Mouse (Mus musculus) NIH3T3 (cell line): ENCODE measurements around the gene Cdk1.

Source experiments
- DNase-seq: peaks from one replicate; pipeline ENCODE4 v3.0.0-alpha.2; 2012; ENCODE audit warnings: low read depth

Cdk1 gene

GRCm38 (mm10) chr10:69307067-69307466, 45.7 kb downstream of the Cdk1 start:
- DNase-seq, result peak; percentile 88

- DNase-seq, result peak; percentile 58
Observed at GRCm38 (mm10) chr10:69306205-69306604, 46.5 kb downstream of the Cdk1 start.

- DNase-seq, result no peak
Observed at GRCm38 (mm10) chr10:69305600-69305999, 47.1 kb downstream of the Cdk1 start.

GRCm38 (mm10) chr10:69304819-69305218, 47.9 kb downstream of the Cdk1 start:
- DNase-seq, result no peak

- DNase-seq, result no peak
Observed at GRCm38 (mm10) chr10:69302667-69303066, 50.1 kb downstream of the Cdk1 start.

- DNase-seq, result no peak
Observed at GRCm38 (mm10) chr10:69299985-69300384, 52.8 kb downstream of the Cdk1 start.

GRCm38 (mm10) chr10:69295919-69296318, 56.8 kb downstream of the Cdk1 start:
- DNase-seq, result no peak

- no peak for DNase-seq
Observed at GRCm38 (mm10) chr10:69290736-69291135, 62.0 kb downstream of the Cdk1 start.

- DNase-seq, result no peak
Observed at GRCm38 (mm10) chr10:69288720-69289119, 64.0 kb downstream of the Cdk1 start.

- no peak for DNase-seq
Observed at GRCm38 (mm10) chr10:69288086-69288485, 64.7 kb downstream of the Cdk1 start.

- no peak for DNase-seq
Observed at GRCm38 (mm10) chr10:69286939-69287338, 65.8 kb downstream of the Cdk1 start.
